Mouse (Mus musculus) testis, postnatal 10 days (tissue): ENCODE results near the gene Otub2.

Source experiments
- DNase-seq: peaks from one replicate; pipeline ENCODE4 v3.0.0; 2021; ENCODE audit warnings: low spot score

Gene Otub2

DNA sequence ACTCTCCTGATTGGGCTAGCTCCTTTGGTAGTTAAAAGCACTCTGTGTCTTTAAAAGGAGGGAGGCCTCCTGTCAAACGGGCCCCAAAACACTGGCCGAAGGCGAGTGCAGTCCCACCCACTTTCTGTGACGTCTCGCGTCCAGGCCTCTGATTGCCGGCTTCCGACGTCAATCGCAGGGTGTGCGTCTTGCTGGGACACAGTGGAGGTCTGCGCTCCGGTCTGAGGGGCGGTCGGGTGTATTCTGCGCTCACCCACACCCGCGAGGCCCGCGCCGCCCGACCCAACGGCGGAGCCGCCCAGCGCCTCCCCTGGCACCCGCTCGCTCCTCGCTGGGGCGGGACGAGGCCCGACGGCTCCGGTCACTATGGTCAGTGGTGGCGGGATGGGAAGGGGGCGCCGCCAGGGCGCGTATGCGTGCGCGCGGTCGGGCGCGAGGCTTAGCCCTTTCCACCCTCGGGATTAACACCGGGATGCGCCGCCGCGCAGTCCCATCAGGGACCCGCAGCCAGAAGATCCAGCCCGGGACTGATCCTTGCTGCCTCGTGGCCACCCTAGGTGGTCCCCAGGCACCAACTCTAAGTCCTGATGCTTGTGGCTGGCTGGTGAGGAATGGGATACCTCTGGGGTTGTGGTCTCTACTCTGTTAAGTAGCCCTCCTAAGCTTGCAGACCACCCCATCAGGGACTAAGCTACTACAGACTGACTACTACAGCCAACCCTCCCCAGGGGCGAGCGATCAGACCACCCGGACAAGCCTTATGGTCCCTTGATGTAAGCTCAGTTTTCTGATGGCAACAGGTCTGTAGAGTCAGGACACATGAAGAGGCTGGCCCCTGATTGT is at the start of gene Otub2:
Otub2 (plus strand) TSS at position 178 of the 843 bp plus-strand sequence.
- DNase-seq: peak; percentile 96

DNA sequence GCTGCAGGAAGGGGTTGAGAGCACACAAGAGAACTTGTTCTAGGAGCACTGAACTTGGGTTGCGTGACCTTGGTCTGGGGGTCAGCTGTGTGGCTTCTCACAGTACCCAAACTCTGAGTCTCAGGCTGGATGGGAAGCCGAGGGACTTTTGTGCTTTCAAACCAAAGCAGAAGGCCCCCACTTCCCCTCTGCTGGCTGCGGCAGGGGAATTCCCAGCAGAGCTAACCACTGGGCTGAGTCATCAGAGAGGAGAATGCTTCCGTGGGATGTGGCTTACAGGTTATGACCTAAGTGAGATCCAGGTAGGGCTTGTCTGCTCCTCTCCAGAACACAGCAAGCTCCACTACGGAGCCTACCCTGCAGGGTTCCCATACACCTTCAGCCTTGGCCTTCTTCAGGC is 47.3 kb upstream of the Otub2 start:
- DNase-seq: no peak

DNA sequence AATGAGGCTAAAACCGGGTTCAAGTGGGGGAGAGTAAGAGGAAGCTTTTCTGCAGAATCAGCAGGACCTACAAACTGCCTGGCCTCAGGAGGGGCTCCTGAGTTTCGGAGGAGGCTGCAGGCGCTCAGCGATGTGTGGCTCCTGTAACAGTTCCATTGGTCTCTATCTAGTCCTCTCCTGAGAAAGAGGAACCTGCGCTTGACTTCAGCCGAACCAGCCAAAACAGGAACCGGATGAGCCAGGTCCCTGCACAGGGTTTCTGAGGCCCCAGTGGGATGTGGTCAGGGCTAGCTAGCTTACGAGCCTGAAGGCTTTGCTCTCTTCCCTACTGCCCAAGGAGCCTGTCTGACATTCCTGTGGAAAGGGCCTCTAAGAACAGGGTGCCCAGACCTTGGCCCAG is 45.0 kb upstream of the Otub2 start:
- DNase-seq: no peak

DNA sequence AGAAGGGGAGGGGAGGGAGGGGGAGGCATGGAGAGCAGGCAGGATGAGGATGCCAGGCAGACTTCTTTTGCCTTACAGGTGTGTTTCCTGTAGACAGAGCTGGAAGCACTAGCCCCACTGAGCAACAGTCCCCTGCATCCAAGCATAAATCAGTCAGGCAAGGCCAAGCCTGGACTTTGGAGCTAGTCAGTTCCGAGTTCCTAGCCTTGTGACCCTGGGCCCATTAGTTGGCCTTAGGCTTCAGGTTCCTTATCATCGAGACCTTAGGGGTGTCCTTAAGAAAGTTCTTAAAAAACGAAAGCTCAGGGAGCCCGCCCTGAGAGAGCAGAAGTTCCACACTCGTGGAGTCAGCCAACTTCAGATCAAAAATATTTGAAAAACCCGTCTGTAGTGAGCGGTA is 43.5 kb upstream of the Otub2 start:
- no peak for DNase-seq

DNA sequence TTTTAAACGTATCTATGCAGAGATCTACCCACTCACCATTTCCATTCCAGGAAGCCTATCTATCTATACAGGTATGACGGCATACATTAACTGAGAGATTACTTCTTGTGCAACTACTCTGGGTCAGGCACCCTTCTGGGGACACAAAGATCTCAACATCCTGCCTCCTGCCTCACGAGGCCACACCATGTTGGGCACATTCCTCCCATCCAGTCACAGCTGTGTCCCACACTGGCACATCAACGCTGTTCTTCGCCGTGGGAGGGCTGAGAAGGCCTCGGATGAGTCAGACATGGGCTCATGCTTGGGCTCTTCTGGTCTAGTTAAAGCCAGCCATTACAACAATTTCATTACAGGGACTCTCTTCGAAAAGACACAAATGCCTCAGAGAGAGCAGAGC is 41.5 kb upstream of the Otub2 start:
- no peak for DNase-seq

DNA sequence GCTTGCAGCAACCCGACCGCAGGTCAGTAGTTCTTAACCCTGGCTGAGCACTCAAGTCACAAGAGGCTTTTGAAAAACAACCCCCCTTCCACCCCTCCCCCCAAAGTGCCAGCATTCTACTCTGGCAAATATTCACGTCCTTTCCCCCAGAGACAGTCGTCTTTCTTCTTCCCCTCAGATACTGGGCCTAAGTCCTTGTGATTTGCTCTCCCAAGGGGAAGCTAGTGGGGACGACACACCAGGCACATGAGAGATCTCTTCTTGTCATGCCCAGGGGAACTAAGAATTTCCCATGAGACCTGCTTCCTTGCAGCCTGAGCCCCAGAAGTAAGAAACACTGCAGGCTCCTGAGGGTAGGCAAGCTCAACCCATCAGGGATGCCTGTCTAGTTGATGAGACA is 41.1 kb upstream of the Otub2 start:
- no peak for DNase-seq

DNA sequence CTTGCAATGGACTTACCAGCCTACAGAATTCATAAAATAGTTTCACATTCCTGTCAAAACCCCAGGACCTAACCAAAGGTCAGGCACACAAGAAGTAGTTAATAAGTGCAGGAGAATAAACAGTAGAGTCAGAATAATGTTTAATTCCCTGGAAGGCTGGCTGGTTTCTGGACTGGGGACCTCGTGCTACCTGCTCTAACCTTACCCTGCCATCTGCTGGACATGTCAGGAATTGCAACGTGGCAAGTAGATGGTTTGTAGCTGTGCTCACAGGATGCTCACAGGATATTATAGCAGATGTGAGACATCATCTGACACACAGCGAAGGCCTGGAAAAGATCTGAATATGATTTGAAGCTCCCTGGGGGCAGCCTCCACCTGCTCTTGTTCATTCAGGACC is 40.0 kb upstream of the Otub2 start:
- DNase-seq: peak; percentile 91

DNA sequence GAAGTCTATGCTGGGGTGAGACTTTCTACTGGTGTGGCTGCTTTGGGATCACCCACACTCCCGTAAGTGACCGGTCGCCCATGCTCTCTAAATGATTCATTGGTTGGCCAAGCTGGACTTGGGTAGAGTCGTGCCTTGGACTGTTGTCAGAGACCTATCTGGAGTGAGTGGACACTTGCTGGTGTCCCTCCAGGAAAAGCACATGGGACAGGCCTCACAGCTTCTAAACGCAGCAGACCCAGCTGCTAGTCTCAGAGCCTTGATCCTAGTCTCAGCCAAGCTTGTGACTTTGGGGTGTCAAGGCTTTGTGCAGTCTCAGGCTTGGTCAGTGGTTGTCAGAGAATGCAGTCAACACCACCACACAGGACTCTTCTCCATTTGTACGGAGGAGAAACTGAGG is 35.7 kb upstream of the Otub2 start:
- no peak for DNase-seq

DNA sequence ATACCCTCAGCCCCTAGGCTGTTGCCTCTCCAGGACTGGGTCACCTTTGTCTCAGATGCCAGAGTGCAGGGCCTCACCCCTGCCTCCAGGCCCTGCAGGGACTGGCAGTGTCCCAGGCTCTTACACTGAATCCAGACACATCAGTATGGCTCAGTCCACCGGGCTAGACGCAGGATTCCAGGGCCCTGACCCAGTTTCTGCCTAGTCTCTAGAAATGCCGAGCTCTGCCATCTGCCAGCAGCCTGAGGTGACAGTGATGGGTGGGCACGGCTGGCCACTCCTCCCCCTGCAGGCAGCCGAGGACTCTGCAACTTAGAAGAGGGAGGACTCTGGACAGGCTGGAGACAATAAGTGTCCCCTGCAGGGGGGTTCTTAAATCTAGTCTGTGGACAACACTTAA is 34.9 kb upstream of the Otub2 start:
- peak; percentile 60 for DNase-seq

DNA sequence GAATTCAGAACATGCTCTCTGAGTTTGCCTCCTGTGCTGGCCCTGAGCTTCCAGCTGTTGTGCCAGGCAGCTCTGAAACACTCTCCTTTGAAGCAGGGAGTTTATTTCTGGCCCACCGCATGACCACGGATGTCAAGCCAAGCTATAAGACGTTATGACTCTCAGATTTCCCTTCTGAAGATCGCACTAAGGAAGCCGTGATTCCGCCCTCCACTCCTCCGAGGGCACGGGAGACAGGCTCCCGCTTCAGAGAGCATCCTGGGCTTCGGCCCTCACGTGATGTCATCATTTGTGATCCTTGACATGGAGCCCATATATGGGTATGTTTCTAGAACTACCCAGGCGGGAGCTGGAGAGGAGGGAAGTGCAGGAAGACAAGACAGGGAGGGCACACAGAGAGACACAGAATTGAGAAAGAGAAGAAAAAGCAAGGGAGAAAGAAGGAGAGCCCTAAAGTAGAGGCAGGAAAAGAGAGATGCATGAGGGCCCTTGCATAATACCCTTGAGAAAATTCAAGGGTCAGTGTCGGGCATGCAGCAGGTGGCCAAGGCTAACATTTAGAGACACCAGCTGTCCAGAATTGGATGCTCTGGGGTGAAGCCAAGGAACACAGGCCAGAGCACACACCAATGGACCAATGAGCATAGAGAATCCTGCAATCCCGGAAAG is 32.6 kb upstream of the Otub2 start, which contains the start of gene Asb2:
Asb2 (minus strand) TSS at position 256 of the 669 bp plus-strand sequence.
- peak; percentile 56 for DNase-seq

DNA sequence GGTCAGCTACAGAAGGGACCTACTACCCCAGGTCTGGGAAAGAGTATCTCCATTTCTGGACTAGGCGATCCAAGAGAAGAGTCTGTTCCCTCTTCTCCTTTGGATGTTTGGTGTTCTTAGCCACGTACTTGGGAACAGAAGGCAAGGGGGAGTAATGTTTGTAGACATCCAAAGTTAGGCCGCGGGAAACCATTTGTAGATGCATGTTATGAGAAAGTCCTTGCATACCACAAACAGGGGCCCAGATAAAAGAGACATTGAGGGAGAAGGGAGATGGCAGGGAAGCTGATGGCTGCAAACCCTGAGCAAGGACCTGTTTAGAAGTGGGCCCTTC is 32.1 kb upstream of the Otub2 start:
- no peak for DNase-seq

DNA sequence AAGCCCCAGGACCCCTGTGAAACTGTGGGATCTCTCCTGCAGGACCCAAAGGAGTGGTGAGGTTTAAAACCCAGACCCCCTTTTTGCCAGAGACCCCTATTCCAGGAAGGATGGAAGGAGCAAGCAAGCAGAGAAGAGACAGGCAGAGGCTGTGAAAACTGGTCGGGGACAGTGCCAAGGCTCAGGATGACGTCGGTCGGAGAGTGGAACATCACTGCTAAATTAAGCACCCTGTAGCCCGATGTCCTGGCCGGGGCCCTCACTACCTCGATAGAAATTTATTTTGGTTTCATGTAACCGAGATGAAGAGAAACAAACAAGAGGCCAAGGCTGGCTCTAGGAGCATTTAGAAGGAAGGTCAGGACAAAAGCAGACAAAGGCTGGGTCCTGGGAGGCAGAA is 30.3 kb upstream of the Otub2 start:
- DNase-seq: no peak

DNA sequence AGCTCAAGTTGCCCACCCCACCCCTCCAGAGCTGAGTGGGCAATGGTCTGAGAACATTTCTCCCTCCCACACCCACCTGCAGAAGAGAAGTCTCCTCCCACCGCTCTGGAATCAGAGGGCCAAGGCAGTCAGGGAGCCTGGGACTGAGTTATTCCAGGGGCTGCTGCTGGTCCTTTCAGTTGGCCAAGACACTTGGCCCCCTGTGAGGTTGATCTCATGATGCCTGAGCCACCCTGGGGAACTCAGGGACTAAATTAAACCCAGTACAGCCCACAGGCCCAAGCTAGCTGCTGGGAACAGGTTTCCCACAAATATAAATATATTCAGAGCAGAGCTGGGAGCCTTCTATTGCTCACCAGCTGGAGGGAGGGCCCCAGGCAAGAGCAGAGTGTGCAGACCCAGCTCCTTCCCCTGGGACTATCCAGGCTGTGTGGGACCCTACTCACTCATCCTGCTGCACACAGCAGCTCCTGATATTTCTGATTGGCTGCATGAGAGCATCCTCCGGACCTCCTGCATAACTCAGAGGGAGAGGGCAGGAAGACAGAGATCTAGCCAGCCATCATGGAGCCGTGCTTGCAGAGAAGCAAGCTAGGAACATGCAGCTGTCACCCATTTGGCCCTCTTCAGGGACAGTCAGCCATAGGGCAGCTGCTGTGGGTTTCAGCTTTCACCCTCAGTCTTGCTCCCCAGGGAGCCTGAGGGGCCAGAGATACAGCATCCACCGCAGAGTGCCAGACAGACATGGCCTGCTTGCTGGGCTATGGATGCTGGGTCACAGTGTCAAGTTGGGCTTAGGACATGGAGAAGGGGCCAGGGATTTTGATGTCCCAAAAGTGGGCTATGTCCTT is 29.3 kb upstream of the Otub2 start:
- DNase-seq: no peak

DNA sequence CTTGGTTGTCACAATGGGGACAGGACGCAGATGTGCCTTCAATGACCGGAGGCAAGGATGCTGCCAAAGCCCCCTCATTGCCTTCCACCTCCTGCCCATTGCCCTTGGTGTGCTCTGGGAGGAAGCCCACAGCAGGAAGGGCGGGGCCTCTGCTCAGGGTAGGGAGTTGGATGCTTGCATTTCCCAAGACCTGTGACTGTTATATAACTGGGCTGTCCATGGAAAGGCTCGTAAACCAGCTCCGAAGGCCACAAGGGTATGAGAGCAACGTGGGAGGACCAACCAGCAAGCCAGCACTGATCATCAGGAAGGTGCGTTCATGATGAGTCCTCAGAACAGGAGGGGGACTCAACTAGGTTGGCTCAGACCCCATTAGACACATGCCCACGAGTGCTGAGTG is 27.7 kb upstream of the Otub2 start:
- DNase-seq: no peak

DNA sequence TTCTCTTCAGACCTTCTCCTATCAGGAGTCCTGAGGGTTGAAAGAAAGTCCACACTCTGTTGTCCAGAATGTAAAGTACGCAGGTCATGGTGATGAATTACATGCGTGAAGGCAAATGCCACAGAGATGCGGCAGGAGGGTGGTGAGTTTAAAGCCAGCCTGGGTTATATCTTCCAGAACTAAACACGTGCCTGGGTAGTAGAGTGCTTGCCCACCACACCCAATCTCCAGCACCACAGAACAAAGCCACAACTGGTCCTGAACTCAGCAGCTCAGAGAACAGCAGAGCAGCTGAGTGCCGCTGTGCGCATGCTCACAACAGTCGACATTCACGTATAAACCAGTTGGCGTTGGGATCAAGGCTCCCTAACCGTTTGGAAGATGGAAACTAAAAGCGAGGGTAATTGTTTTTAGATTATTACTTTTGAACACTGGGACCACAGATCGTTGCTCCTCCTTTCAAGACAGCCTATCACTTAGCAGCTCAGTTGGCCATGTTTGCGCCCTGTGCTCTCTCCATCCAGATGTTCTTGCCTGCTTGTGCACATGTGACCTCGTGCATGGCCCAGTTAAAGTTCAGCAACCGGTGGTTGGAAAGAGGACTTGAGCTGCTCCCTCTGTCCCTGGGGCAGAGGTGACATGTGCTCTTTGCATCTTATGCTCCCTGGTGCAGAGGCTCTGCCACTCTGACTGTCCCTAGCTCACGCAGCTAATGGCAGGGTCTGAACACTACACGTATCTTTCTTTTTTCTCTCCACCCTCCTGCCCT is 26.8 kb upstream of the Otub2 start:
- no peak for DNase-seq

DNA sequence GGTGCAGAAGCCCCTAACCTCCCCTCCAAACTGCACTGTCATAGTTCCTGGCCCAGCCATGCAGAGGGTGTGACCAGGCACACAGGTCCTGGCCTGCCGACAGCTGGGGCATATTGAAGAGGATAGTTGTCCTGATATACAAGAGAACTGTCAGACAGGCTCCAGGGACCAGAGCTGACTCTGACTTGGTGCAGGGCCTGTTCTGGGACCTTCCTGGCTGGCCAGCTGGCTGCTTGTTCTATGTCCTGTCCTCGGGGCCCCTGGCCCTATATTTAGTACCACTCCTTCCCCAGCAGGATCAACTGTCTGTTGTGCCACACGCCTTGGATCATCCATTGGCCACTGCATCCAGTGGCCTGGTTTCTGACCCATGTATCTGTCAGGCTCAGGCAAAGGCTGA is 26.1 kb upstream of the Otub2 start:
- no peak for DNase-seq

DNA sequence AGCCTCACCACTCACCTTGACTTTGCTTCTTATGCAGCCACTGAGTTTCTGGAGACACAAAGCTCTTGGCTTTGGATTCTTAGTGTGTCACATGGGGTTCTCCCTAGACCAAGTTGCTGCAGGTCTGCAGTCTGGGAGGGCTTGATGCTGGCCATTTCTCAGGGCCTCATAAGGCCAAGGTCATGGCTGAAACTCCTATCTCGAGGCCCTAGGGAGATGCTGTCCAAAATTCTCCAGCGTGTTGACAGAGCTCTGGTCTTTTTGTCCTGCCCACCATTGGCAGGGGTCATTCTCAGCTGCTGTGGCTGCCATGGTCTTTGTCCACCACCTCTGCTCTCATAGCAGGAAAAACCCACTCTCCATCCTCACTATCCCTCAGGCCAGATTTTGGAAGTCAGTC is 21.3 kb upstream of the Otub2 start:
- DNase-seq: no peak

DNA sequence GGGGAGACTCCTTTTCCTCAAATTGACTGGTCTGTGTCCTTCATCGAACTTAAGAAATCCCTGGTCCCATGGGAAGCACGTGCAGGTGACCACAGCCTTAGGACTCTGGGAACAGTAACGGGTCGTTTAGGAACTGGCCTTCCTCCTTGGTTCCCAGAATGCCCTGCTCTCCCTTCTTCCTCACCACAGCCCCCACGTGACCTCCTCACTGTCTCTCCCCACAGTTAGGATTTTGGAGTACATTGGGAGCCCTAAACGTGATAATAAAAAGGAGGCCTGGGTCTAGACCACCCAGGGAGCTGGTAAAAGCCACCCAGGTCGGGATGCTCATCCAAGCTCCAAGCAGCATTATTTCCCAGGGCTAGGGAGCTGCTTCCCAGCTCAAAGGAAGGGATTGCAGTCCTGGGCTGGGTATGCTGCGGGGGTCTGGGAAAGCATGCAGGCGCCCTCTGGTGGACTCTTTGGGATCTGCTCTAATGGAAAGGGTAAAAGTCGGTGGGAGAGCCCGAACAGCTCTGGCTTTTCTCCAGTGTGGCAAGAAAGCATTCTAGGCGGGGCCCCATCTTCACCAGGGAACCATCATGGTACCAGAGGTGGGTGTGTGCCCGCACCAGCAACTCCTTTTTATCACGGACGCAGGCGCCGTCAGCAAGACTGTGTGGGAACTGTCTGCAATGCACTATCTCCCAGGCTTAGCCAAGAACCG is 20.7 kb upstream of the Otub2 start:
- peak; percentile 93 for DNase-seq

DNA sequence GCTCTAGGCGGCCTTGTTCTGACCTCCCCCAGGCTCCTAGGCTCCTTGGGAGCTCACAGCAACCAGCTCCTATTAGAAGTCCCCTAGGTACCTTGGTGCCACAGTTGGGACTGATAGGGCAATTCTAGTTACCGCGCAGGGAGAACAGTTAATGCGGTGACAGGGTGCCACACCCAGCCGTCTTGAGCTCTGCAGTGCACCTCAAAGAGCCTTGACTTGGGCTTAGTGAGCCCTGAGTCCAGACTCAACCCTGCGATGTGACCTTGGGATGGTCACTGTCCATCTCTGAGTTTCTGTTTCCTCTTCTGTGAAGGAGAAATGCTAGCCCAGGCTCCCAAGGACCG is 20.2 kb upstream of the Otub2 start:
- DNase-seq: no peak

DNA sequence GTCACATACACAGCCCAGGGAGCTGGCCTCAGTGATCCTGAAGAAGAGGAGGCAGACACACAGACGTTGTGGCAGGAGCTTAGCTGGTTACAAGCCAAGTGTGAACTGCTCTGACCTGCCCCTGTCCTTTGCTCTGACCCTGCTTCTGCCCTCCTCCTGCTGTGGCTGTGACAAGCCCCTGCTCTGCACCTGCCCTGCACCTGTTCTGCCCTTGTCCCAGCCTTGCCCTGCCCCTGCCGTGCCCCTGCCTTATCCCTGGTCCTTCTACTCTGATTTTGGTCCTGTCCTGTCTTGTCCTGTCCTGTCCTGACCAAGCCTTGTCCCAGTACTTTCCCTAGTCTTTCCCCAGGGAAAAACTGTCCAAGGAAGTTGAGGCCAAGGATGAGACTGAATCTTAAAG is 19.7 kb upstream of the Otub2 start:
- no peak for DNase-seq

DNA sequence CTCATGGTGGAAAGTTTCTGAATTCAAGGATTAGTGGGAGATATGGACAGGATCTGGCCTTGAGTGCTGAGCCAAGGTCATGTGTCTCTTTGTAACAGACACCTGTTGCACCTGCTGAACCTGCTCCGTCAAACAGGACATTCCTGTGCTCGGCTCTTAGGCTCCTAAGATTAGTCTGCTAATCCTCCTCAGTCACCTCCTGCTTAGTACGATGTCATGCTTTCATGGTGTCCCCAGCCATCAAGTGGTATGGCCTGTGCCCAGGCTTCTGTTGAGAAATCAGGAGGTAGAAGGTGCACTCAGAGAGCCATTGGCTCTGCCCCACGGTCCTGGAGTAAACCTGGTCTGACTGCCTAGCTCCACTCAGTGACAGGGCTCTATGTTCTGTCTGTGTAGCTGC is 17.6 kb upstream of the Otub2 start:
- DNase-seq: no peak

DNA sequence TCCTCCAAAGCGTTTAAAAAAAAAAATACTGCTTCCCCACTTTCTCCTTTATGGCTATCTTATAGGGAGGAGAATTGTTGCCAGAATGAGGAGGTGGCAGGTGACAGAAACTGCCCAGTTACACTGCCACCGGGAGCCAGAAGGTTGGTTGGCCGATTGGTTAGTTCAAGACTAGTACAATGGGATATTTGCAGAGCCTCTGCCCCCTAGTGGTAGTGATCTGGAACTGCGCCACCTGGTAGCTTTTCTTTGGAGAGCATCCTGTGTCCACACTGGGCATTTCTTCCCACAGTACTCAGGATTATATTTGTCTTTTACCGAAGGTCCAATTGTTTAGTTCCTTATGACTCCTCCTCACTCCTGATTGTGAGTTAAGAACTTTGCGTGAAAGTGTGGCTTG is 16.8 kb upstream of the Otub2 start:
- DNase-seq: peak; percentile 76
